Mouse (Mus musculus): Measurements from ENCODE around the gene Rab44.

DNA sequence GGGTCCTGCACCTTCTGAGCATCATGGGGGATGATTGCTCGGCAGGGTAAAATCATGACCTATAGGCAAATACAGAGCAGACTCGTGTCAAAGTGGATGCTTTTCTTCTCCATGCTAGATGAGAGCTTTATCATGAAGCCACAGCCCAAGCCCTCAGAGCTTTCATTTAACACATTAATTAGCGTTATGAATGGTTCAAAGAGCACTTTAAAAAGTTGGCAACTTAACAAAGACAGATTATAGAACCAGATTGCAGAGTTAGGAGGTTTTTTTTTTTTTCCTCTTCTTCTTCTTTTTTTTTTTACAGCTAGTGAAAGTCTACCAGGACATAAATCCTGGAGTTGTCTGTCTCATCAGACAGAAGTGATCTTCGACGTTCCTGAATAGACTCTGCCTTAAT lies 15.4 kb downstream of the Rab44 start:
- TF ChIP-seq GATA1 (IDR thresholded peaks at IDR 0.05; ENCODE audit: low read length): no peak
- TF ChIP-seq TAL1 (IDR thresholded peaks at IDR 0.05; ENCODE audit: low read length): no peak
